Mouse (Mus musculus): Measurements from ENCODE around the gene Gm10097. TPM values are rescaled to one million over a fixed set of nuclear protein-coding genes. Genes with fewer than 3 reads are reported as not detected.

Gm10097 gene
- not detected for polyA plus RNA-seq (2017; shearing (Covaris generic))

GRCm38 (mm10) chr10:5068676-5069265 lies at the start of gene Gm10097:
TSS of gene Gm10097 (plus strand) at chr10:5069192.

All from naive thymus-derived CD4-positive, alpha-beta T cell, adult 5 months (primary cell).